Mouse (Mus musculus) granulocyte monocyte progenitor cell, adult 5-6 weeks (primary cell): ENCODE measurements around the gene Zfp612. TPM values are rescaled to one million over a fixed set of nuclear protein-coding genes. Genes with fewer than 3 reads are reported as not detected.
A peak's percentile ranks its signal among the peaks of the same experiment; 100 is the strongest.
"Not testable (repeated sequence)": the region's sequence is repeated elsewhere in the genome, so short reads cannot be mapped to it uniquely, and the experiment has no call there.

Experiments used
- ATAC-seq: replicated peaks from 2 replicates; pipeline ENCODE4 v1.8.0; 2016; ENCODE audit warnings: mild to moderate bottlenecking, moderate TSS enrichment, inconsistent platforms; ENCODE audit not compliant: poor library complexity, severe bottlenecking
- total RNA-seq, 2 experiments: library from RNA; stranded (forward) in 1 of 2; stranded (reverse) in 1 of 2; fragments of 200-712, 200-1000 nt in 1 of 2; fragments of >200 nt in 1 of 2; fragmentation: Nextera tagmentation in 1 of 2; gene quantifications; 2 replicates each; pipeline ENCODE4 v1.2.3; 2014 to 2017

Zfp612 gene
- total RNA-seq (2014; fragmentation: Nextera tagmentation) = not detected in 2 replicates
- total RNA-seq (2017) = 0.15 TPM in 1 of 2 replicates, not detected in the other

GRCm38 (mm10) chr8:110079282-110080221 is at the start of gene Zfp612:
Gene Zfp612 (plus strand): TSS chr8:110079746.
- ATAC-seq = peak; percentile 81

GRCm38 (mm10) chr8:110033771-110034170 is 45.8 kb upstream of the Zfp612 start:
- ATAC-seq = not testable (repeated sequence)

GRCm38 (mm10) chr8:110034331-110034730 is 45.2 kb upstream of the Zfp612 start:
- ATAC-seq = no peak

- no peak for ATAC-seq
These were observed 43.4 kb upstream of the Zfp612 start for GRCm38 (mm10) chr8:110036156-110036555.

GRCm38 (mm10) chr8:110039216-110039615 is 40.3 kb upstream of the Zfp612 start:
- ATAC-seq = no peak

GRCm38 (mm10) chr8:110039659-110040058 is 39.9 kb upstream of the Zfp612 start, which contains the start of gene Chst4:
Gene Chst4 (minus strand): TSS chr8:110039740.
- ATAC-seq = no peak

GRCm38 (mm10) chr8:110040509-110040908 is 39.0 kb upstream of the Zfp612 start:
- no peak for ATAC-seq

GRCm38 (mm10) chr8:110051208-110051607 is 28.3 kb upstream of the Zfp612 start:
- ATAC-seq = no peak

- no peak for ATAC-seq
These were observed 21.3 kb upstream of the Zfp612 start for GRCm38 (mm10) chr8:110058207-110058606.

GRCm38 (mm10) chr8:110064161-110064560 is 15.4 kb upstream of the Zfp612 start:
- no peak for ATAC-seq

- ATAC-seq = no peak
These were observed 14.8 kb upstream of the Zfp612 start for GRCm38 (mm10) chr8:110064606-110065365.

GRCm38 (mm10) chr8:110065676-110066075 is 13.9 kb upstream of the Zfp612 start:
- ATAC-seq = no peak

GRCm38 (mm10) chr8:110069706-110070105 is 9.8 kb upstream of the Zfp612 start:
- ATAC-seq = no peak

- peak; percentile 80 for ATAC-seq
These were observed 7.9 kb upstream of the Zfp612 start for GRCm38 (mm10) chr8:110071600-110071999.

- no peak for ATAC-seq
These were observed 5.0 kb upstream of the Zfp612 start for GRCm38 (mm10) chr8:110074496-110074895.

GRCm38 (mm10) chr8:110082416-110083105 is 3.0 kb downstream of the Zfp612 start:
- no peak for ATAC-seq

GRCm38 (mm10) chr8:110091869-110092268 is 12.3 kb downstream of the Zfp612 start:
- no peak for ATAC-seq

GRCm38 (mm10) chr8:110100907-110101306 is 21.4 kb downstream of the Zfp612 start, which contains the start of gene Gm21964:
Gene Gm21964 (plus strand): TSS chr8:110101207.
- no peak for ATAC-seq

GRCm38 (mm10) chr8:110101676-110102075 is 22.1 kb downstream of the Zfp612 start:
- ATAC-seq = no peak

- no peak for ATAC-seq
These were observed 23.1 kb downstream of the Zfp612 start, which contains the start of gene Gm17720 for GRCm38 (mm10) chr8:110102653-110103052. Gene Gm17720 (minus strand): TSS chr8:110102753.
